Mouse (Mus musculus) inflammation-experienced regulatory T-cells, adult 16 weeks (primary cell): ENCODE data around the gene Otp. TPM values are rescaled to one million over a fixed set of nuclear protein-coding genes. Genes with fewer than 3 reads are reported as not detected.

Experiments used
- polyA plus RNA-seq: library from polyadenylated mRNA; unstranded; fragments of 100-300 nt; shearing (Covaris generic); gene quantifications from one replicate; pipeline ENCODE4 v1.2.1, GENCODE M21; 2017

Gene Otp
- polyA plus RNA-seq: not detected

DNA sequence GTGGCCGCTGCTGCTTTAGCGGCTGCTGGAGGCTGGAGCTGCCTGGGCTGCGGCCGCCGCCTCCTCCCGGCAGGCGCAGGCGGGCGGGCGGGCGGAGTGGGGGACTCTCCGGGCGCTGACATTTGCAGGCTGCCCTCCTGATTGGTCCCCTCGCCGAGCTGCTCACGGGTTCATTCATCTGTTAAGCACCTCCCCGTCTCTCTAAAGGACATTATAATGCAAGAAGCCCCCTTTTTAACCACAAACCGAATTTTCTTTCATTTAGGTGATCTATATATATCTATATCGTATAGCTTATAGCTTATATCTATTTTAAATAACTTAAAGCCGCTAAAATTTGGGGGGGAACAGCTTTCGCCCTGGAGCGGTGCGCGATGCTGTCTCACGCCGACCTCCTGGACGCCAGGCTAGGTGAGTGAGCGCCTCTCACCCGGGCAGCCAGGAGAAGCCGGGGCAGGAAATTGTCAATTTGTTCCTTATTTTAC is at the start of gene Otp:
Gene Otp, plus strand, starts transcription at position 207 of the 485 bp plus-strand sequence.

Other genes starting within 250 kb of the Otp start
- gene Tbca, start 86.7 kb upstream of the Otp start, polyA plus RNA-seq: 205 TPM
- 7.2 TPM for gene Wdr41, start 100.7 kb downstream of the Otp start, polyA plus RNA-seq